Mouse (Mus musculus): ENCODE measurements around the gene Rhoj.
A peak's percentile ranks its signal among the peaks of the same experiment; 100 is the strongest.

- no peak for TF ChIP-seq POLR2A (IDR thresholded peaks at IDR 0.05; ENCODE audit: insufficient read length, low read depth)
- no peak for TF ChIP-seq TCF3 (IDR thresholded peaks at IDR 0.05; ENCODE audit: insufficient read length, low read depth)
- no peak for TF ChIP-seq POLR2AphosphoS2 (IDR thresholded peaks at IDR 0.05; ENCODE audit: insufficient read length, low read depth)
- TF ChIP-seq SRF (IDR thresholded peaks at IDR 0.05; ENCODE audit: control insufficient read depth, insufficient read length, low read depth): no peak
- TF ChIP-seq TCF12 (IDR thresholded peaks at IDR 0.05; ENCODE audit: insufficient read depth, poor library complexity, severe bottlenecking): no peak
- no peak for TF ChIP-seq MAX (IDR thresholded peaks at IDR 0.05; ENCODE audit: low read depth)
- no peak for TF ChIP-seq REST (IDR thresholded peaks at IDR 0.05; ENCODE audit: insufficient read depth, insufficient read length)
- TF ChIP-seq MYOG (IDR thresholded peaks at IDR 0.05; ENCODE audit: control insufficient read depth in 1 of 3, insufficient read depth in 1 of 3, insufficient read length in 2 of 3, low read depth in 2 of 3): no peak
- TF ChIP-seq CEBPB (IDR thresholded peaks at IDR 0.05; ENCODE audit: insufficient read depth, poor library complexity, severe bottlenecking): 0 out of 2 replicates have a peak, but pooled peaks have one; percentile 28
- no peak for TF ChIP-seq USF1 (IDR thresholded peaks at IDR 0.05; ENCODE audit: low read depth)
- no peak for TF ChIP-seq E2F4 (IDR thresholded peaks at IDR 0.05; ENCODE audit: insufficient read depth)
Observed at GRCm38 (mm10) chr12:75290524-75290923, 17.6 kb upstream of the Rhoj start.
